Mouse (Mus musculus): Measurements from ENCODE around the gene Sdr42e1.
A peak's percentile ranks its signal among the peaks of the same experiment; 100 is the strongest.

Gene Sdr42e1

GRCm38 (mm10) chr8:117660358-117661031 lies 13.0 kb downstream of the Sdr42e1 start:
- DNase-seq (ENCODE audit: low spot score in 2 of 2): no peak

- no peak for DNase-seq (ENCODE audit: low spot score in 2 of 2)
These were observed 14.5 kb downstream of the Sdr42e1 start for GRCm38 (mm10) chr8:117658990-117659389.

DNA sequence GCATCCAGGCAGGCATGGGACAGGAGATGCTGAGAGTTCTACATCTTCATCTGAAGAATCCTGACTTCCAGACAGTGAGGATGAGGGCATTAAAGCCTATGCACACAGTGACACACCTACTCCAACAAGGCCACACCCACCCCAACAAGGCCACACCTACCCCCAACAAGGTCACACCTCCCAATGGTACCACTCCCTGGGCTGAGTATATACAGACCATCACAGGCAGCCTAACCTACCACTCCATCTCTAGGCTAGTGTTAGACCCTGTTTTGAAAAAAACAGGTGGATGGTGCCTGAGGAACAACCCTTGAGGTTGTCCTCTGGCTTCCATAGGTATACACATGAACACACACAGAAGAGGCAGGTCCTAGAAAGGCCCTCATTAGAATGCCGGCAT lies 21.2 kb downstream of the Sdr42e1 start:
- no peak for DNase-seq (ENCODE audit: low spot score in 2 of 2)

- peak in 1 of 2 experiments; percentile 29 for DNase-seq (ENCODE audit: low spot score in 2 of 2)
These were observed 27.0 kb downstream of the Sdr42e1 start for GRCm38 (mm10) chr8:117646440-117646839.

- peak in 1 of 2 experiments; percentile 48 for DNase-seq (ENCODE audit: low spot score in 2 of 2)
These were observed 27.5 kb downstream of the Sdr42e1 start for GRCm38 (mm10) chr8:117646020-117646419.

DNA sequence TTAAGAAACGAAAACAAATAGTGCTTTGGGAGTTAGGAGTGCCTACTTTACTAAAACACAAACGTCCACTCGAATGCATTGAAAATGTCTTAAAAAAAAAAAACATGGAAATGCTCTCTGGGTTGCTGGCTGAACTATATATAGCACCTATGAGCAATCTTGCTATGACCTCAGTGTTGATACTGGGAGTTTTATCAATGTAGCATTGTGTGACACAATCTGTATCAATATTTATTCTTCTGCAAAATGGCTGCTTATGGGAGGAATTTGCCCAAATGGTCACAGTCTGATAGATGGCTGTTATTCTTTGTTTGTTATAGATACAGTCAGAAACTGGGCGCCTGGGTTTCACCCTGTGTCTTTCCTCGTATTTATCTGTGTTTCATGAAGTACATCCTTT lies 28.0 kb downstream of the Sdr42e1 start:
- no peak for DNase-seq (ENCODE audit: low spot score in 2 of 2)

DNA sequence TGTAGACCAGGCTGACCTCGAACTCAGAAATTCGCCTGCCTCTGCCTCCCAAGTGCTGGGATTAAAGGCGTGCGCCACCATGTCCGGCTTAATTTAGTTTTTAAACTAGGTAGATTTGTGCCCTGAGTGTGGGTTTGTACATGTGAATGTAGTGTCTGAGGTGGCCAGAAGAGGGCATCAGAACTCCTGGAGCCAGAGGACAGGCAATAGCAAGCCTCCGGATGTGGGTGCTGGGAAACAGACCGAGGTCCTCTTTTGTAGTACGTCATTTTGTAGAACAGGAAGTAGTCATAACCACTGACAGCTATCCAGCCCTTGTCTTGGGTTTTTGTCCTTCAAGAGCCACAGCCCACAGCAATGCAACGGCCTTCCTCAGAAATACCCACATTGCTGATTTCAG lies 33.9 kb downstream of the Sdr42e1 start:
- no peak for DNase-seq (ENCODE audit: low spot score in 2 of 2)

DNA sequence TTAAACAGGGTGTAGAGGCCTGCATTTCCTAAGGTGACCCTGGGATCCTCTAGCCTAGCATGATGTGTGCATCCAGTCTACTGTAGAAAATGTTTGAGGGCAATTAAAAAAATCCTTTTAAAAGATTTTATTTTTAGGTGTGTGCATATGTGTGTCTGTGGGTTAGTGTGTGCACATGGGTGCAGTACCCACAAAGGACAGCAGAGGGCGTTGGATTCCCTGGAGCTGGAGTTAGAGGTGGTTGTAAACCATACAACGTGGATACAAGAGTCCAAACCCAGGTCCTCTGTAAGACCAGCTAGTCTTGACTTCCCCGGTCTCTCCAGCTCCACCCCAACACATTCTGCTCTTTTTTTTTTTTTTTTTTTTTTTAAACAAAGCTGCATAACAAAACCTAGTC lies 36.0 kb downstream of the Sdr42e1 start:
- DNase-seq (ENCODE audit: low spot score in 2 of 2): no peak

DNA sequence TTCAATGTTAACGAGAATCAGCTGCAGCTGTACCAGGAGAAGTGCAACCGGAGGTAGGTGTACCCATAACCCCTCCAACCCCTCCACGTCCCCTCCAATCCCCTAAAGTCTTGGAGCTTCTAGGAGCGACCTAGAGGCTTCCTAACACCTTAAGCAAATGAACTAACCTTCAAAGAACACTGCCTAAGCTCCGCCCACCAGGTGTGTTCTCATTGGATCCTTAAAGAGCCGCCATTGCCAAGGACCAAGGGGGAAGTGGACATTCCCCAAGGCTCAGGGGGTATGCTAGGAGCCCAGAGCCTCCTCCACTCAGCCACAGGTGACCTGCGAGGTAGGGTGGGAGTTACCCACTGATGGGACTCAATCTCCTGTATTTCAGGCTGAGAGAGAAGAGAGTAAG lies 39.1 kb downstream of the Sdr42e1 start:
- DNase-seq (ENCODE audit: low spot score in 2 of 2): no peak

DNA sequence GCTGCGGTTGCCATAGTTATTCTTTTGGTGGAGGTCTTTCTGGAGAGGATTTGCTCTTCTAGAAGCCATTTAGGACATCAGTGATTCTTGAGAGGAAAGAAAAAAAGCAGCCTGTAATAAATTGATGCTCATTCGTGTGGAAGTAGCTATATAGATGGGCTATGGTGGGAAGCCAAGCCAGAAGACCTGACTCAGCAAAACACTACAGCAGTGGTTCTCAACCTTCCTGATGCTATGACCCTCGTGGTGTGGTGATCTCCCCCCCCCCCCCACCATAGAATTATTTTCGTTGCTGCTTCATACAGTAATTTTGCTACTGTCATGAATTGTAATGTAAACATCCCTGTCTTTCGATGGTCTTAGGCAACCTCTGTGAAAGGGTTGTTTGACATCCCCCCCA lies 41.0 kb downstream of the Sdr42e1 start:
- no peak for DNase-seq (ENCODE audit: low spot score in 2 of 2)

GRCm38 (mm10) chr8:117627096-117627495 lies 46.4 kb downstream of the Sdr42e1 start:
- no peak for DNase-seq (ENCODE audit: low spot score in 2 of 2)

- no peak for DNase-seq (ENCODE audit: low spot score in 2 of 2)
These were observed 47.2 kb downstream of the Sdr42e1 start for GRCm38 (mm10) chr8:117626040-117626838.

DNA sequence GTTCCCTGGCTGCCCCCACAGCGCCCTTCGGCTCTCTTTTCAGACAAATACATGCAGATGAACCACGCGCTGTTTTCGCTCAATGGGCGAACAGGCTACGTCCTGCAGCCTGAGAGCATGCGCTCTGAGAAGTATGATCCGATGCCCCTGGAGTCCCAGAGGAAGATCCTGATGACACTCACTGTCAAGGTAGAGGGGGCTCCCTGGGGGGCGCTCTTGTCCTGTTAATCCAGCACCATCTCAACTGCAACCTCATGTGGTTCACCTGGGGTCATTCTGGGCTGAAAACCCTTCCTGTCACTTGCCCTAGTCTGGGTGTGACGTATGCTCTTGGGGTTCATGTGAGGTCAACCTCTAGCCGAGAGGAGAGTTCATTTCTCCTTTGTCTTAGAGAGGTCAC lies 60.6 kb downstream of the Sdr42e1 start:
- DNase-seq (ENCODE audit: low spot score in 2 of 2): no peak
